Mouse (Mus musculus) spleen, postnatal 14 days (tissue): ENCODE measurements around the gene Sae1.

Source experiments
- DNase-seq, 2 experiments: peaks; one replicate each; pipeline ENCODE4 v3.0.0; 2021 to 2022; ENCODE audit warnings: low spot score in 2 of 2

Gene Sae1

DNA sequence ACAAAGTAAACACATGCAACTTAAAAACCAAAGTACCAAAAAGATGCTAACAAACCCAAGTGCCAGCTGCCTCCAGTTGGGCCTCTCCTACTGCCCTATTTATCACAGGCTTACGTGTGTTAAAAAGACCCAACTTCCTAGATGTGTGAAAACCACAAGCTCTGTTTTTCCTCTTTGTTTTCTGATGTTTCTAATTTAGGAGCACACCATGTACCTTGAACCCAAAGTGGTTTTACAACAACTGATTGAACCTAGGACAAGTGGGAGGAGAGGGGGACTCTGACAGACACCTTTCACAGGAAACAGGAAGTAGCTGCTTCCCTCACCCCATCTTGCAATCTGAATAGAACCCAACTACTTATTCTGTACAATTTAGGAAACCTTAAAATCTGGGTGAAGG lies 23.3 kb downstream of the Sae1 start:
- DNase-seq, result no peak

DNA sequence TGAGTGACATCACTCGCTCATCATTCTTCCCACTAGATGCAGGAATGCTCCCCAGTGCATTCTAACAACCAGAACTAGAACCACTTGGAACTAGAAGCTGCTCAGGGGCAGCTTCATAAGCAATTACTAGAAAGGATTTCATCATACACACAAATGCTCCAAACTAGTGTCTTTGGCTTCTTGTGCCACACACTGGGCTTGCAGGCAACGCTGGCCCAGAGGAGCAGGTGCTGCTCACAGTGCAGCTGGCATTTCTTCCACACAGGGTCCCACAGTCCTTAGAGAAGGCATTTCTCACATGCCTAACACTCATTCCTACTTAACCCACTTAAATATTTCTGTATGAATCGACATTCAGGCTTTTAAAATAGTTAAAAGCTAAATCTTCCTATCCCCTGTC lies 30.0 kb downstream of the Sae1 start:
- no peak for DNase-seq

DNA sequence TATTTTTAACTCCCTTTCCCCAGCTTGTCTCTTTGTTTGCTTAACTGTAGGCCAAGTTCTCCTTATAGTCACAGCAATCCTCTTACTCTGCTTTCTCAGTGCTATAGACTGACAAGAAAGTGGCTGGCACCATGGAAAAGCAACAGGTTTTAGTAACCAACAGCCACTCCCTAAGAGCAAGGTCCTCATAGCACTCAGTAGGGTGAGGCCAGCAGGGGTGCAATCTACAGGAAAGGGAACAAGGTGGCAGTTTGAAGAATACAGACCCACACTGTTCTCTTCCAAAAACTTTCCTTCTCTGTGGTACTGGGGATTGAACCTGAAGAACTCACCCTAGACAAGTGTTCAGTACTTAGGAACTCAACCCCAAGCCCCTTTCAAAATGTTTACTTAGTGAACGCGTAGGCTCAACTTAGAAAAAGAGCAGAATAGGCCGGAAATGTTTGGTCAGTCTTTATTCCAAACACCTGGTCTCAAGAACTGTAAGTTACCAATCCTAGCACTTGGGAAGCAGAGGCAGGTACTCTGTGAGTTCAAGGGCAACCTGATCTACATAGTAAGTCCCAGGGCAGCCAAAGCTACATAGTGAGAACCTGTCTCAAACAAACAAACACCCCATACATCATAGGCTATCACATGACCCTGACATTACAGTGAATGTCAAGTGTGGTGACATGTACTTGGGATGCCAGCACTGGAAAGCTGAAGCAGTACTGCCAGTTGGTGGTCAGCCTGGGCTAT lies 31.6 kb downstream of the Sae1 start:
- DNase-seq, result no peak

DNA sequence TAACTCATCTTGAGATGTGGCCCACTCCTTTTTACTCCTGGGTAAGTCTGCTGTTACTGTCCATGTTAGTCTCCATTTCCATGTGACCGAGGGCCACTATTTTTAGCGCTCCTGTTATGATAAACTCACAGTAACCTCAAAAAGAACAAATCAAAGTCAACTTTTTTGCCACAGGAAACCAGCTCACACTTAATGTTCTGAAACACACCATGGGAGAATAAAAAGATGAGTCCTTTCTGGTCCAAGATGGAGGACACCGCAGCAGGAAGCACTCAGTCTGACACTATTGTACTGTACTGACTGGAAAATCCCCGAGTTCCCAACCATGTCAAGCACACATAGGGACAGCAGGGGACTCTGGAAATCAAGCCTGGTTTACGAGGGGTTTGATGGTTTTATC lies 37.6 kb downstream of the Sae1 start:
- no peak for DNase-seq

DNA sequence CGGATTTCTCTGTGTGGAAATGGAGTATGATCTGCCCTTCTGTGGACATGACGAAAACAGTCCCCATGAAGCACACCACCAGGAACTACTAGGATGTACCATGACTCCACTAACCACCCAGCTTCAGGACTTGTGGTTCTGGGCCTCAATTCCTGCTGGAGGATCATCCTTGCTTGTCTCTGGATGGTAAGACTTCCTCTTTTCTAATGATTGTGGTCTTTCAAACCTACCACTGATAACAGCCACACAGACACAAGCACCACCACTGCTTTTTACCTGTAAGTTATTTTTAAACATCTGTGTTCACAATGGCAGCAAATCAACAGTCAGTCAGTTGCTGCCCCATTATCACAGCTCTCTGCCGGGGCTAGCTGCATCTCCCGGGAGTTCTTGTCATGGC lies 42.3 kb downstream of the Sae1 start:
- DNase-seq, result no peak

DNA sequence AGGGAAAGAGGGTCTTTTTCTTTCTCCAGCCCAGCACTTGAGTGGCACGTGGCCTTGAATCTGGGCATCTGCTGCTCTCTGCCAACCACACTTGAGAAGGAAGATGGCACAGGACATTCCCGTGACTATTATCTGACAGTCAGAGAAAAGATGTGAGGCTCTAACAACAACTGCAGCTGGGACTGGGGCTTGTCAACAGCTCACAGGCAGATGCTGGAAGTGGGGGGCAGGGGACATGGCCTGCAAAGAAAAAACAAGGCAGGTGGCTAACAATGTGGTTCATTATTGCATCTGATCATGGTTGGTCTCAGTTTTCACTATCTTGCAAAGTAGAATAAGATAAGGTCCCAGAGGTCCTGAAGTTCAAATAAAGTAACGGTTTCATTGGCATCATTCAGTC lies 43.0 kb downstream of the Sae1 start:
- no peak for DNase-seq

DNA sequence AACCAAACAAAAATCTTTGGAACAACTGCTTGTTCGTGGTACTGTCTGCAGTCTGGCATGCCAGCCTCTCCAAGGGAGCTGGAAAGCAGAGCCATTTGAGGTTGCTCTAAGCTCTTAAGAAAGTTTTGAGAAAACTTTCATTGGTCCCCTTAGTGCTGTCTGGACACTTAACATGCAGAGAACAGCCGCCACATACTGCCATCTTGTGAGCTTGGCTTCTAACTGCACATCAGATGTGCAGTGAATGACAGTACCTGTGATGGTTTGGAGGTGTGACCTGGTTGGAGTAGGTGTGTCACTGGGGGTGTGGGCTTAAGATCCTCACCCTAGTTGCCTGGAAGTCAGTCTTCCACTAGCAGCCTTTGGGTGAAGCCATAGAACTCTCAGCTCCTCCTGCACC lies 49.9 kb downstream of the Sae1 start:
- no peak for DNase-seq

DNA sequence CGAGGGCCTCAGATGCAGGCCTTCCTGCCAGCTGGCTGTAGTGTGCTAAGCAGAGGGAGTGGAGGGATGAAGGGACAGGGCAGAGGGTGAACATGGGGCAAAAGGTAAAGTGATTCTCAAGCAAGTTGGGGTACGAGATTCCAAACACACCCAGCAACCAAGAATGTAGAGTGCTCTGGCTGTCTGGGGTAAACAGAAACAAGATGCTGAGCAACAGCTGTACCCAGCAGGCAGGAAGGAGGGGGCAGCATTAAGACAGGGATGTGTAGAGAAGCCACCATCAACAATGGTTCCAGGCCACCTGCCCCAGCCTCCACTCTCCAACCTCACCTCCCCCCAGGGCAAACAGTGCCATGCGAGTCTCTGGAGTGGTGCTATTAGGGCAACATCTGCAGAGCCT lies 58.5 kb downstream of the Sae1 start:
- DNase-seq, result no peak

DNA sequence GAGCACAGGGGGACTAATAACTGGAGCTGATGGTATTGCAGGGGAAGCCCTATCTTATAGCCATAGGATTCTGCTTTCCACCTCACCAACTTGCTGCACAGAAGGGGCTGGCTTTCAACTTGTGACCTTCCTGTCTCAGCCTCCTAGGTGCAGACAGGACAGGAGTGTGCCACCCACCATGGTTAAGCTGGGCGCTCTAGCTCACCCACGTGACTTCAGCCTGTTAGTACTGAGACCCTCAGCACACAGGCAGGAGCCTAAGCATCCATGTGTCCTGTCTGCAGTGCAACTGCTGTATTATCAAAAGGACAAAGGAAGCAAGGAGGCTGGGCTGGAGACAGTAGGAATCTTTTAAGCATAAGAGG lies 61.0 kb downstream of the Sae1 start:
- no peak for DNase-seq

DNA sequence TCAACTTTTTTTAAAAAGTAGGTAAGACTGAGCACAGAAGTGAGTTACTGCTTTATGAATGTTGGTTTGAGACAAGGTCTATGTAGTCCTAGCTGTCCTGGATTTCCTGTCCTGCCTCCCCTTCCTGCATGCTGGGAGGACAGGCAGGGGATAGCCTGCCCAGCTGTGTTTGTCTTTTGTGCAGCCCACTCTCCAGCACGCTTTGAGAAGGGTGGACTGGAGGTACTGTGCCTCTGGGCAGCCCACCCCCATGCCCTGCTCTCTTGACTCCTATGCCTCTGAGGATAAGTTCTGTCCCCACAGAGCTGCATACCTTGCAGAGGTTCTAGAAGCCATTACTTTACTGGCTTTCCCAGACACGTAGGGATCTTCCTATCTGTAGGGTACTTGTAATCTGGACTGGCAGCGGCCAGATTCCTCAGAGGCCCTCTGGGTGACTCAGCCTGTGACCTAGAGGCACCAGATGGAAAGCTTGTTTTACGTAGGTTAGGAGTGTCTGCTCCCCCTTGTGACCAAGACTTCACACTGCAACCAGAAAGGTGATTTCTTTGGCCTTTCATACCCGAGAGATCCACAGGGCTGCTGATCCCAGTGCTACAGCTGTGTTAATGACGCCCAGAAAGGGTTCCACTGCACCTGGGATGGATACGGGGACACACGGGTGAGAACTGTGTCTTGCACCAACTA lies 61.5 kb downstream of the Sae1 start:
- DNase-seq, result peak; percentile 15 to 51

DNA sequence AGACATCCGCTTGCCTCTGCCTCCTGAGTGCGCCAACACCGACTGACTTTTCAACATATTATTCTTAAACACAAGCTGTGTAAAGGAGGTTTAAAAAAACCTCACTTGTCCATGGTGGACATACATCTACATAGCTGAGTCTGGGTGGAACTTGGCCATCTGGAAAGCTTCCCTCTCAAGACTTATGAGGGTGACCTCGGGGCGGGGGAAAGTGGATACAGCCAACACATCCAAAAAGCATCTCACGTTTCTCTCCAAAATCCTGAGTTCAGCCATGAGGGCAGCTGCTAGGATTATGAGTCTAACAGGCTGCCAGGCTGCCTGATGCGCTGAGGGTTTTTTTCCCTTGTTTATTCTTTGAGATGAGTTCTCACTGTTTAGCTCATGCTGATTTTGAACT lies 62.9 kb downstream of the Sae1 start:
- no peak for DNase-seq

DNA sequence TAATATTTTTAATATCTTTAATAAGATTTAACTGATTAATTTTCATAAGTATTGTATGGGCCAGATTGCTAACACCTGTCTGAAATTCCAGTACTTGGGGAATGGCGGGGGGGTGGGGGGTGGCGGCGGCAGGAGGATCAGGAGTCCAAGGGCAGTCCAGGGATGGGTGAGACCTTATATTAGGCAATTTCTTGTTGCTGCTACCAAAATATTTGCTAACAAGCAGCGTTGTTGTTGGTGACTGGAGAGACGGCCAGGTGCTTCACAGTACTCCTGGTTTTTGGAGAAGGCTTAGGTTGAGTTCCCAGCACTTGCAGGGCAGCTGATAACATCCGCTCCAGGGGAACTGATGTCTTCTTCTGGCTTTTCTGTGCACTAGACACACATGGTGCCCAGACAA lies 67.1 kb downstream of the Sae1 start:
- no peak for DNase-seq

DNA sequence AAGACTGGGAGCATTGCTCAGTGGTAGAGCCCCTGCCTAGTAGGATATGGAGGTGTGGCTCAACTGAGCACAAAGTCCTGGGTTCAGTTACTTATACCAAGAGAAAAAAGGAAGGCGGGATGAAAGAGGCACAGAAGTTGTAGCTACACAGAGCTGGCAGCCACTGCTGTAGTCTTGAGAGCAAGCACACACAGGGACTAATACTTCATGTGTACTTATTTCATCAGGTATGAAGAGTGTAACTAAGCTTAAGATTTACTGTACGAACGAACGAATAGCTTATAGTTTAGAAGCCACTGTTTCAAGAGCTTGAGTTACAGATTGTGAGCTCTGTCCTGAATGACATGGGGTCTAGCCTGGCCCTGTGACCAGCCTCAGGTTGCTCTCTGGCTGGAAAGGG lies 68.4 kb downstream of the Sae1 start:
- DNase-seq, result no peak

DNA sequence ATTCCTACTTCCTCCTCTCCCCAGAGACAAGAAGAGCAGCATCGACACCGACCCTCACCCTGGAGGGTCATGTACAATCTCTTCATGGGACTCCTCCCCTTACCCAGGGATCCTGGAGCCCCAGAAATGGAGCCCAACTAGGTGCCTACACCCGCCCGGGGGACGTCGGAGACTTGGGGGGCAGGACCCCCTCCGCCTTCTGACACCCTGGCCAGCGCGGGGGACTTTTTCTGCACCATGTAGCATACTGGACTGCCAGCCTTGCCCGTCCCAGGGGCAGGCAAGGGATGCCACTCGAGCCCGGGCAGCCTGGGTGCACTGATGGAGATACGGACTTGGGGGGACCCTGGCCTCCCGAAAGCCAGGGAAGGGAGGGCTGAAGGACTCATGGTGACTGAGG lies 70.5 kb downstream of the Sae1 start:
- DNase-seq, result no peak

DNA sequence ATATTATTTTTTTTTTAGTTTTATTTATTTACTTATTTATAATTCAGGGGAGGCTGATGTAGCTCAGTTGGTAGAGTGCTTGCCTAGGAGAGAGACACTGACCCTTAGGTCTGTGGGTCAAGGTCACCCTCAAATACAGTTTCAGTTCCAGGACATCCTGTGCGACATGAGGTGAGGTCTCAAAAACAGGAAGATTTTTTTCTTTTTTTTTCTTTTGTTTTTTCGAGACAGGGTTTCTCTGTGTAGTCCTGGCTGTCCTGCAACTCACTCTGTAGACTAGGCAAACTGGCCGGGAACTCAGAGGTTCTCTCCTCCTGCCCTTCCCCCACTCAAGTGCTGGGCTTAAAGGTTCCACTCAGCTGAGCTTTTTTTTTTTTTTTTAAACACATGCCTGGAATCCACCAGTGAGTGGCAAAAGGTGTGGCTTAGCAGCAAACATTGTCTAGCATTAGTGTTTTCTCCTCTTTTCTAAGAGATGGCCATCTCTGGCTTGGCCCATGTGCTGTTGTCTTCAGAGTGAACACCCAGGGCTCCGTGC lies 72.3 kb downstream of the Sae1 start:
- DNase-seq, result no peak

DNA sequence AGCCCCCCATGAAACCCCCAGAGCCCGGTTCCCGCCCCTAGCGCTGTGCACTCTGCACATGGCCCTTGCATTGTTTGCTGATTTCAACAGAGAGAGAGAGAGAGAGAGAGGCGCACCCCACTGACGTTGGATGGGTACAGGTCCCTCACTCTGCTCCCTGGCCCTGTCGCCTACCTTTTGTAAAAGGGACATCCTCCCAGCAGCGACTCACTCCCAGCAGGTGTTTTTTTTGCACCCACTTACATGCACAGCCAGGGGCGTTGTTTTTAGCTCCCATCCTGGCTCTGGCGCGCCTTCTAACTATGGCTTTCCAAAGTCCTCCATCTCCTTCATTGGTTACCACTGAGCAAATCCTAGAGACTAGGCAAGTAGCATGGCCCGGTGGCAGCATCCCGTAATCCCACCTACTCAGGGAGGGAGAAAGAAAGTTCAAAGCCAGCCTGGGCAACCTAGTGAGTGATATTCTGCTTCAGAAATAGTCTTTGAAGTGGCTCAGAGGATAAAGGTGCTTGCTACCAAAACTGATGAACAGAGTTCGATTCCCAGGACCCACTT lies 73.3 kb downstream of the Sae1 start:
- no peak for DNase-seq

DNA sequence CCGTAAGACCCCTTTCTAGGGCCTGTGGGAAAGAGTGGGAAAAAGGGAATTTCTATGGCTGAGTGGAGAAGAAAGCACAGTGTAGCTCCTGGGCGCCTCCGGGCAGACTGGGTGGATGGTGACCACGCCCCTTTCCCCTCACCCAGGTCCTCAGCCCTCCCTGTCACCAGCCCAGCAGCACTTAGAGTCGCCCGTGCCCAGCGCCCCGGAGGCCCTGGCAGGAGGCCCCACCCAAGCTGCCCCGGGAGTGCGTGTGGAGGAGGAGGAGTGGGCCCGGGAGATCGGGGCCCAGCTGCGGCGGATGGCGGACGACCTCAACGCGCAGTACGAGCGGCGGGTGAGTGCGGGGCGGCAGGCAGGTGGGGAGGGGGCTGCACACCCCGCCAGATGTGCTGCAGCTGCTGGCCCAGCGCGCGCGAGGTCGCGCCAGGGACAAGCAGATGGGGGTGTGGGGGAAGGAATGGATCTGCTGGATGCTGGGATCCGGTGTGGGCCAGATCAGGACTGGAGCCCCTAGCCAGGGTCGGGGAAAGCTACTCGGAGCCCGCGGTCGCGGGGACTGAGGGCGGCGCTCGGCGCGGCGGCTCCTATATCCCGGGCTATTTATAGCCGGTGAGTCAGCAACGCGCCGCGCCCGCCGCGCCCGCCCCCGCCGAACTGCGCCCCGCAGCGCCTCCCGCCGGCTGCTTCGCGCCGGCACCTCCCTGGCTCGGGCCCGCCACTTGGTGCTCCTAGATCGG lies 74.0 kb downstream of the Sae1 start:
- peak; percentile 68 to 79 for DNase-seq

DNA sequence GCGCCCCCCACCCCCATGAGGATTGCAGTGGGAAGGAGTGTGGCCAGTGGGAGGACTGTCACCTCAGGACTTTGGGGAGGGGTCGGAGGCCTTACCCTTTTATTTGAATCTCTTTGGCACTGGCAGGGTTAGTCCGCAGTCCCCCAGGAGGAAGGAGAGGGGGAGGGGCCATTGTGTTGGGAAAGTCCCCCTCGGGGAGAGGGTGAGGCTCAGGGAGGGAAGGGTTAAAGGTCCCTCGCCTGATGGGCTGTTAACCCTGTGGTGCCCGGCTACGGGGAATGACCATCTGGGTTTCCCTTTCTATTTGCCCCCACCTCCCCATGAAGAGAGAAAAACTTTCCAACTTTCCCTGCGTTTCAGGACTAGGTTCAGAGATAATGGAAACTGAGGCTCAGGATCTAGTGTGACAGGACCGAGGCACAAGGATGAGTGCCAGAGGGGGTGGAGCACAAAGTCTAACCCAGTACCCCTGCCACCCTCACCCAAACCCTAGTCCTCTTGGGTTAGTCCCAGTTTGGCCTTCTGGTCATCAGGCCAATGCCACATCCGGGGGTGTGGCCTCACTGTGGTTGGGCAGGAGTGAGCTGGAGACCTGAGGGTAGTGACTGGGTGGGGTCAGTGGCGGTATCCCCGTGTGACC lies 74.8 kb downstream of the Sae1 start:
- DNase-seq, result peak; percentile 24 to 37

DNA sequence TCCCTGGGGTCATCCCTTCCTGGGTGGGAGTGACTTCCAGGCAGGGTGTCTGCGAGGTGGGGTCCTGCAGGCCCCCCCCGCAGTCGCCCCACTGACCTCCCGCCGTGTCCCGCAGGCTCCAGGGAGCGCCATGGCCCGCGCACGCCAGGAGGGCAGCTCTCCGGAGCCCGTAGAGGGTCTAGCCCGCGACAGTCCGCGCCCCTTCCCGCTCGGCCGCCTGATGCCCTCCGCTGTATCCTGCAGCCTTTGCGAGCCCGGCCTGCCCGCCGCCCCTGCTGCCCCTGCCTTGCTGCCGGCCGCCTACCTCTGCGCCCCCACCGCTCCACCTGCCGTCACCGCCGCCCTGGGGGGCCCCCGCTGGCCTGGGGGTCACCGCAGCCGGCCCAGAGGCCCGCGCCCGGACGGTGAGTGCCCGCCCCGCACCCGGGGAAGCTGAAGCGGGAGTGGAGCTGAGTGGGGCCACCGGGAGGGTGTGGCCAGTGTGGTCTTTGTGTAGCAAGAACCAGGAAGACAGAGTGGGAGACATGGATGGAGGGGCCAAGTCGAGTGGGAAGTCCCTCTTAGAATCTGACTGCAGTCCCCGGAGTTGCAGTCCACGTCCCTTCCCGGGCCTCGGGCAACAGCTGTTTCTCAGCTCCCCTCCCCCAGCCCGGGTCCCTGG lies 75.5 kb downstream of the Sae1 start:
- DNase-seq, result peak in 1 of 2 experiments; percentile 20

DNA sequence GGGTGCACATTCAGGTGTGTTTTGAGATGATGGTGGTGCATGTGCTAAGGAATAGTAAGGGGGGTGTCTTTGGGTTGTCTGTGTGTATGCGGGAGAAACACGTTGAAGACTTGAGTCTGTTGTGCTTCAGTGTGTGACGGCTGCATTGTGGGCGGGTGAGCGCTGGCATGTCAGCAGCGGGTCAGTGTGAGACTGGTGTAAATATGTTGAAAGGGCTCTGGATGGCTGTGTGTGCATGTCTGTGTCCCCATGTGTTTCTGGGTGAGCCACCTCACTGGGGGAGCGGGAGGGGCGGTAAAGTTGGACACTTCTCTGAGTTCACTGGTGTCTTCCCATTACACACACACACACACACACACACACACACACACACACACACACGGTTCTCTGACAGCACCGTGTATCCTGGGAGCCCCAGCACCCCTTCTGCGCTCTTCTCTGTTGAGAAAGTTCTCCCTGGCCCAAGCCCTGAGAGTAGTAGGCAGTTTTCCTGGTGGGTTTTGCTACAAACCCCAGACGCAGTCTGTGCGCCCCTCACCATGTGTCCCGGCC lies 76.1 kb downstream of the Sae1 start:
- DNase-seq, result peak in 1 of 2 experiments; percentile 9
